Mouse (Mus musculus) myocyte (in vitro differentiated cells): ENCODE measurements around the gene Snapc4.

Source experiments
- CEBPB ChIP-seq: IDR thresholded peaks from 2 replicates; pipeline ENCODE4 v1.6.1; 2011; ENCODE audit warnings: mild to moderate bottlenecking, moderate library complexity; ENCODE audit not compliant: poor library complexity, insufficient read depth, severe bottlenecking
- E2F4 ChIP-seq: IDR thresholded peaks from one replicate; pipeline ENCODE4 v1.6.1; 2011; ENCODE audit warnings: mild to moderate bottlenecking, control low read depth, moderate library complexity; ENCODE audit not compliant: insufficient read depth
- MAX ChIP-seq: IDR thresholded peaks from one replicate; pipeline ENCODE4 v1.6.1; 2011; ENCODE audit warnings: low read depth, mild to moderate bottlenecking, control low read depth
- MYOD1 ChIP-seq, 3 experiments: IDR thresholded peaks; one replicate each; pipeline ENCODE4 v1.6.1; 2011; ENCODE audit warnings: control low read depth in 2 of 3, low read depth in 2 of 3, mild to moderate bottlenecking in 2 of 3, moderate library complexity in 1 of 3; ENCODE audit not compliant: insufficient read length in 2 of 3, control insufficient read depth in 1 of 3
- MYOG ChIP-seq, 3 experiments: IDR thresholded peaks; one replicate each; pipeline ENCODE4 v1.6.1; 2011; ENCODE audit warnings: control low read depth in 2 of 3, low read depth in 2 of 3, mild to moderate bottlenecking in 2 of 3; ENCODE audit not compliant: insufficient read length in 2 of 3, control insufficient read depth in 1 of 3, insufficient read depth in 1 of 3
- POLR2A ChIP-seq: IDR thresholded peaks from one replicate; pipeline ENCODE4 v1.6.1; 2011; ENCODE audit warnings: low read depth, mild to moderate bottlenecking, control low read depth, moderate library complexity; ENCODE audit not compliant: insufficient read length
- POLR2AphosphoS2 ChIP-seq: IDR thresholded peaks from one replicate; pipeline ENCODE4 v1.6.1; 2011; ENCODE audit warnings: low read depth, control low read depth; ENCODE audit not compliant: insufficient read length
- REST ChIP-seq: IDR thresholded peaks from one replicate; pipeline ENCODE4 v1.6.1; 2011; ENCODE audit warnings: mild to moderate bottlenecking, control low read depth, moderate library complexity; ENCODE audit not compliant: insufficient read depth, insufficient read length
- SRF ChIP-seq: IDR thresholded peaks from one replicate; pipeline ENCODE4 v1.6.1; 2011; ENCODE audit warnings: low read depth; ENCODE audit not compliant: control insufficient read depth, insufficient read length
- TCF12 ChIP-seq: IDR thresholded peaks from one replicate; pipeline ENCODE4 v1.6.1; 2011; ENCODE audit warnings: mild to moderate bottlenecking, control low read depth; ENCODE audit not compliant: poor library complexity, insufficient read depth, severe bottlenecking
- USF1 ChIP-seq: IDR thresholded peaks from one replicate; pipeline ENCODE4 v1.6.1; 2011; ENCODE audit warnings: low read depth, mild to moderate bottlenecking, control low read depth, moderate library complexity

DNA sequence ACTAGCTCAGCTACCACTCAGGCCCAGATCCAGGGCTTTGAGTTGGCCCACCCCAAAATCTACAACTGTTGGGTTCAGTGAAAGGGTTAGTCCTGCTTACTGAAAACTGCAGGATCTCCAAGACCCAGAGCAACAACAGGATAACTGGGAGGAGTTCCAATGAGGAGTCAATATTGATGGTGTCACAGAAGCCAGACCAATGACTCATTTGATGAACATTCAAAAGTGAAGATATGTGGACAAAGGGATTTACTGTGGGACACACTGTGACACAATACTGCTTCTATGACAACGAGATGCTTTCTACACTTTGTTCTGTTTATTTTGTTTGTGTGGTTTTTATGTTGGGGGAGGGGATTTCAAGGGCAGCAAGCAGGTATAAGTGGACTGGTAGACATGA is 37.7 kb upstream of the Snapc4 start:
- TF ChIP-seq REST (no peak), USF1 (no peak), CEBPB (no peak), POLR2A (no peak), POLR2AphosphoS2 (no peak), MAX (no peak), MYOG (IDR thresholded peaks at IDR 0.05; ENCODE audit: control insufficient read depth in 1 of 3, insufficient read depth in 1 of 3, insufficient read length in 2 of 3, low read depth in 2 of 3) (no peak), TCF12 (no peak), SRF (no peak), MYOD1 (IDR thresholded peaks at IDR 0.05; ENCODE audit: control insufficient read depth in 1 of 3, insufficient read length in 2 of 3, low read depth in 2 of 3) (no peak), E2F4 (no peak)
